Mouse (Mus musculus) myocyte (in vitro differentiated cells): ENCODE results near the gene Crebl2. TPM values are rescaled to one million over a fixed set of nuclear protein-coding genes. Genes with fewer than 3 reads are reported as not detected.

Experiments used
- H3K27me3 ChIP-seq: one replicate; pipeline ENCODE4 v1.6.1; 2011; ENCODE audit not compliant: control insufficient read depth, insufficient read depth, insufficient read length
- H3K36me3 ChIP-seq: one replicate; pipeline ENCODE4 v1.6.1; 2011; ENCODE audit not compliant: control insufficient read depth, insufficient read depth
- H3K4me2 ChIP-seq: one replicate; pipeline ENCODE4 v1.6.1; 2011; ENCODE audit warnings: low read depth, control low read depth
- H3K4me3 ChIP-seq: one replicate; pipeline ENCODE4 v1.5.1; 2011; ENCODE audit warnings: mild to moderate bottlenecking, control low read depth, moderate library complexity
- H3K79me2 ChIP-seq: one replicate; pipeline ENCODE4 v1.6.1; 2011; ENCODE audit not compliant: control insufficient read depth, insufficient read depth
- H3ac ChIP-seq: one replicate; pipeline ENCODE4 v1.6.1; 2011; ENCODE audit not compliant: control insufficient read depth, insufficient read length
- CEBPB ChIP-seq: IDR thresholded peaks from 2 replicates; pipeline ENCODE4 v1.6.1; 2011; ENCODE audit warnings: mild to moderate bottlenecking, moderate library complexity; ENCODE audit not compliant: poor library complexity, insufficient read depth, severe bottlenecking
- E2F4 ChIP-seq: IDR thresholded peaks from one replicate; pipeline ENCODE4 v1.6.1; 2011; ENCODE audit warnings: mild to moderate bottlenecking, control low read depth, moderate library complexity; ENCODE audit not compliant: insufficient read depth
- MAX ChIP-seq: IDR thresholded peaks from one replicate; pipeline ENCODE4 v1.6.1; 2011; ENCODE audit warnings: low read depth, mild to moderate bottlenecking, control low read depth
- MYOD1 ChIP-seq, 3 experiments: IDR thresholded peaks; one replicate each; pipeline ENCODE4 v1.6.1; 2011; ENCODE audit warnings: control low read depth in 2 of 3, low read depth in 2 of 3, mild to moderate bottlenecking in 2 of 3, moderate library complexity in 1 of 3; ENCODE audit not compliant: insufficient read length in 2 of 3, control insufficient read depth in 1 of 3
- MYOG ChIP-seq, 3 experiments: IDR thresholded peaks; one replicate each; pipeline ENCODE4 v1.6.1; 2011; ENCODE audit warnings: control low read depth in 2 of 3, low read depth in 2 of 3, mild to moderate bottlenecking in 2 of 3; ENCODE audit not compliant: insufficient read length in 2 of 3, control insufficient read depth in 1 of 3, insufficient read depth in 1 of 3
- POLR2A ChIP-seq: IDR thresholded peaks from one replicate; pipeline ENCODE4 v1.6.1; 2011; ENCODE audit warnings: low read depth, mild to moderate bottlenecking, control low read depth, moderate library complexity; ENCODE audit not compliant: insufficient read length
- POLR2AphosphoS2 ChIP-seq: IDR thresholded peaks from one replicate; pipeline ENCODE4 v1.6.1; 2011; ENCODE audit warnings: low read depth, control low read depth; ENCODE audit not compliant: insufficient read length
- REST ChIP-seq: IDR thresholded peaks from one replicate; pipeline ENCODE4 v1.6.1; 2011; ENCODE audit warnings: mild to moderate bottlenecking, control low read depth, moderate library complexity; ENCODE audit not compliant: insufficient read depth, insufficient read length
- SRF ChIP-seq: IDR thresholded peaks from one replicate; pipeline ENCODE4 v1.6.1; 2011; ENCODE audit warnings: low read depth; ENCODE audit not compliant: control insufficient read depth, insufficient read length
- TCF12 ChIP-seq: IDR thresholded peaks from one replicate; pipeline ENCODE4 v1.6.1; 2011; ENCODE audit warnings: mild to moderate bottlenecking, control low read depth; ENCODE audit not compliant: poor library complexity, insufficient read depth, severe bottlenecking
- TCF3 ChIP-seq: IDR thresholded peaks from one replicate; pipeline ENCODE4 v1.6.1; 2011; ENCODE audit warnings: low read depth, control low read depth; ENCODE audit not compliant: insufficient read length
- USF1 ChIP-seq: IDR thresholded peaks from one replicate; pipeline ENCODE4 v1.6.1; 2011; ENCODE audit warnings: low read depth, mild to moderate bottlenecking, control low read depth, moderate library complexity
- polyA plus RNA-seq: library from polyadenylated mRNA; unstranded; fragments of >200 nt; fragmentation: generic; extraction: Trizol; gene quantifications from one replicate; pipeline ENCODE4 v1.2.1, GENCODE M21; 2012; ENCODE audit warnings: missing spikeins

Gene Crebl2
- polyA plus RNA-seq, 1 experiment = 1.5 TPM

GRCm38 (mm10) chr6:134877892-134878291, 47.9 kb downstream of the Crebl2 start:
- no peak overlapping the region for H3K4me3 ChIP-seq
- H3K4me2 ChIP-seq = no peak overlapping the region
- H3K27me3 ChIP-seq = no peaks in the 10 kb centered on the region
- H3ac ChIP-seq = no peak overlapping the region
- H3K79me2 ChIP-seq = no peaks in the 10 kb centered on the region
- no peak for TF ChIP-seq MYOD1 (IDR thresholded peaks at IDR 0.05; ENCODE audit: control insufficient read depth in 1 of 3, insufficient read length in 2 of 3, low read depth in 2 of 3)
- no peak for TF ChIP-seq E2F4
- TF ChIP-seq POLR2A = no peak
- no peak for TF ChIP-seq MAX
- no peak for TF ChIP-seq POLR2AphosphoS2
- no peak for TF ChIP-seq SRF
- TF ChIP-seq MYOG (IDR thresholded peaks at IDR 0.05; ENCODE audit: control insufficient read depth in 1 of 3, insufficient read depth in 1 of 3, insufficient read length in 2 of 3, low read depth in 2 of 3) = no peak
- TF ChIP-seq TCF3 = no peak
- TF ChIP-seq USF1 = no peak
- no peak for TF ChIP-seq REST
- TF ChIP-seq TCF12 = no peak
- H3K36me3 ChIP-seq = no peaks in the 10 kb centered on the region

GRCm38 (mm10) chr6:134879556-134879955, 49.6 kb downstream of the Crebl2 start:
- Histone ChIP-seq H3K4me2 (no peak overlapping the region), H3K79me2 (no peaks in the 10 kb centered on the region), H3K27me3 (no peaks in the 10 kb centered on the region), H3ac (no peak overlapping the region), H3K36me3 (no peaks in the 10 kb centered on the region), H3K4me3 (no peak overlapping the region)
- TF ChIP-seq MYOD1 (IDR thresholded peaks at IDR 0.05; ENCODE audit: control insufficient read depth in 1 of 3, insufficient read length in 2 of 3, low read depth in 2 of 3) (no peak), SRF (no peak), POLR2AphosphoS2 (no peak), CEBPB (no peak), TCF12 (no peak), MAX (no peak), E2F4 (no peak), POLR2A (no peak), MYOG (IDR thresholded peaks at IDR 0.05; ENCODE audit: control insufficient read depth in 1 of 3, insufficient read depth in 1 of 3, insufficient read length in 2 of 3, low read depth in 2 of 3) (no peak)

- Histone ChIP-seq H3ac (no peak overlapping the region), H3K4me3 (no peak overlapping the region), H3K79me2 (no peaks in the 10 kb centered on the region), H3K27me3 (no peaks in the 10 kb centered on the region), H3K36me3 (no peaks in the 10 kb centered on the region), H3K4me2 (no peak overlapping the region)
- TF ChIP-seq CEBPB (no peak), MAX (no peak), TCF3 (no peak), POLR2AphosphoS2 (no peak), E2F4 (no peak), REST (no peak), POLR2A (no peak), MYOD1 (IDR thresholded peaks at IDR 0.05; ENCODE audit: control insufficient read depth in 1 of 3, insufficient read length in 2 of 3, low read depth in 2 of 3) (no peak), USF1 (no peak), SRF (no peak), TCF12 (no peak), MYOG (IDR thresholded peaks at IDR 0.05; ENCODE audit: control insufficient read depth in 1 of 3, insufficient read depth in 1 of 3, insufficient read length in 2 of 3, low read depth in 2 of 3) (no peak)
These were observed 50.1 kb downstream of the Crebl2 start for GRCm38 (mm10) chr6:134880046-134880445.

GRCm38 (mm10) chr6:134883661-134884060, 53.7 kb downstream of the Crebl2 start:
- Histone ChIP-seq H3K36me3 (no peaks in the 10 kb centered on the region), H3ac (no peak overlapping the region), H3K27me3 (no peaks in the 10 kb centered on the region), H3K4me2 (no peak overlapping the region), H3K4me3 (no peak overlapping the region), H3K79me2 (no peaks in the 10 kb centered on the region)
- TF ChIP-seq SRF = no peak
- TF ChIP-seq TCF12 = no peak
- TF ChIP-seq CEBPB = no peak
- TF ChIP-seq REST = no peak

GRCm38 (mm10) chr6:134885515-134885914, 55.6 kb downstream of the Crebl2 start:
- no peaks in the 10 kb centered on the region for H3K79me2 ChIP-seq
- TF ChIP-seq MYOG (IDR thresholded peaks at IDR 0.05; ENCODE audit: control insufficient read depth in 1 of 3, insufficient read depth in 1 of 3, insufficient read length in 2 of 3, low read depth in 2 of 3) (no peak), E2F4 (no peak), TCF12 (no peak), USF1 (no peak), SRF (no peak), POLR2AphosphoS2 (no peak), CEBPB (no peak), TCF3 (no peak), REST (no peak), POLR2A (no peak), MYOD1 (IDR thresholded peaks at IDR 0.05; ENCODE audit: control insufficient read depth in 1 of 3, insufficient read length in 2 of 3, low read depth in 2 of 3) (no peak), MAX (no peak)
- no peaks in the 10 kb centered on the region for H3K36me3 ChIP-seq
- no peaks in the 10 kb centered on the region for H3K27me3 ChIP-seq
- no peak overlapping the region for H3K4me3 ChIP-seq
- no peak overlapping the region for H3ac ChIP-seq
- no peak overlapping the region for H3K4me2 ChIP-seq
